Mouse (Mus musculus): ENCODE data around the gene Trak1. TPM values are rescaled to one million over a fixed set of nuclear protein-coding genes. Genes with fewer than 3 reads are reported as not detected.

Gene Trak1
- total and polyA plus RNA-seq, 3 experiments = 8.2 to 28.6 (median 18.1) TPM

GRCm38 (mm10) chr9:121302543-121302942 lies 5.2 kb downstream of the Trak1 start:
- Histone ChIP-seq H3K27ac (ENCODE audit: insufficient read depth, low read depth) (no peak overlapping the region), H3K79me2 (replicated peaks; ENCODE audit: control insufficient read depth, extremely low read depth, insufficient read depth, poor library complexity, severe bottlenecking) (peaks cover 59% of the 10 kb centered on the region), H3K36me3 (replicated peaks in 1 of 2; ENCODE audit: control insufficient read depth in 1 of 2, insufficient read depth in 1 of 2, low read length in 1 of 2) (peaks cover 0 to 39% of the 10 kb centered on the region in 2 experiments), H3K27me3 (replicated peaks) (no peaks in the 10 kb centered on the region), H3K4me3 (replicated peaks in 1 of 3; ENCODE audit: low read depth in 2 of 3, low read length in 2 of 3, poor library complexity in 1 of 3) (no peak overlapping the region), H3K9ac (ENCODE audit: insufficient read depth, low read depth) (no peak overlapping the region), H3K4me2 (ENCODE audit: insufficient read depth, low read depth, poor library complexity, severe bottlenecking) (no peak overlapping the region), H3K4me1 (ENCODE audit: control insufficient read depth in 1 of 2, insufficient read depth in 2 of 2) (peaks cover 20 to 67% of the 10 kb centered on the region in 2 experiments), H3K9me3 (replicated peaks; ENCODE audit: low read length) (no peaks in the 10 kb centered on the region)
- in situ Hi-C loops (cut with MboI; ENCODE audit: low pct_ligation_motif_present, low pct_unique_long_range_greater_than_20kb, low sequenced_read_pairs) = loop anchor here (5.0 kb wide), 1 partner anchor 50 kb away; no protein-coding TSS in a partner anchor
- DNase-seq (ENCODE audit: extremely low read depth) = peak; percentile 70
- dilution Hi-C loops (cut with MboI; ENCODE audit: extremely low pct_ligation_motif_present, extremely low pct_unique_long_range_greater_than_20kb, low sequenced_read_pairs) = no loop called here
- TF ChIP-seq ETS1 (conservative IDR thresholded peaks at IDR 0.05; ENCODE audit: low read depth, low read length) (no peak), MEF2A (IDR thresholded peaks at IDR 0.05; ENCODE audit: borderline replicate concordance, low read depth, low read length) (no peak), CTCF (conservative IDR thresholded peaks at IDR 0.05 in 1 of 2, IDR thresholded peaks at IDR 0.05 in 1 of 2; ENCODE audit: low read depth in 2 of 2, low read length in 2 of 2) (peak; percentile 51 to 70), CHD1 (IDR thresholded peaks at IDR 0.05; ENCODE audit: low read depth, low read length) (no peak), SMC3 (IDR thresholded peaks at IDR 0.05; ENCODE audit: low read depth, low read length) (peak; percentile 23), RCOR1 (conservative IDR thresholded peaks at IDR 0.05; ENCODE audit: low read depth, low read length) (no peak), RAD21 (IDR thresholded peaks at IDR 0.05; ENCODE audit: low read depth, low read length) (peak; percentile 35), TBP (conservative IDR thresholded peaks at IDR 0.05; ENCODE audit: low read depth, low read length) (no peak)

- Histone ChIP-seq H3K4me1 (ENCODE audit: control insufficient read depth in 1 of 2, insufficient read depth in 2 of 2) (peaks cover 20 to 69% of the 10 kb centered on the region in 2 experiments), H3K9ac (ENCODE audit: insufficient read depth, low read depth) (no peak overlapping the region), H3K4me2 (ENCODE audit: insufficient read depth, low read depth, poor library complexity, severe bottlenecking) (no peak overlapping the region), H3K9me3 (replicated peaks; ENCODE audit: low read length) (no peaks in the 10 kb centered on the region), H3K79me2 (replicated peaks; ENCODE audit: control insufficient read depth, extremely low read depth, insufficient read depth, poor library complexity, severe bottlenecking) (peaks cover 57% of the 10 kb centered on the region), H3K27me3 (replicated peaks) (no peaks in the 10 kb centered on the region), H3K27ac (ENCODE audit: insufficient read depth, low read depth) (peak overlapping the region; percentile 65; the same call in 1 of the 2 replicates), H3K36me3 (replicated peaks in 1 of 2; ENCODE audit: control insufficient read depth in 1 of 2, insufficient read depth in 1 of 2, low read length in 1 of 2) (peaks cover 0 to 40% of the 10 kb centered on the region in 2 experiments), H3K4me3 (replicated peaks in 1 of 3; ENCODE audit: low read depth in 2 of 3, low read length in 2 of 3, poor library complexity in 1 of 3) (no peak overlapping the region)
- in situ Hi-C loops (cut with MboI; ENCODE audit: low pct_ligation_motif_present, low pct_unique_long_range_greater_than_20kb, low sequenced_read_pairs) = loop anchor here (5.0 kb wide), 1 partner anchor 49 kb away; no protein-coding TSS in a partner anchor
- TF ChIP-seq HCFC1 (IDR thresholded peaks at IDR 0.05; ENCODE audit: low read depth, low read length) (no peak), USF1 (IDR thresholded peaks at IDR 0.05; ENCODE audit: low read depth, low read length) (no peak)
- no peak for DNase-seq (ENCODE audit: extremely low read depth)
- dilution Hi-C loops (cut with MboI; ENCODE audit: extremely low pct_ligation_motif_present, extremely low pct_unique_long_range_greater_than_20kb, low sequenced_read_pairs) = no loop called here
Measured at GRCm38 (mm10) chr9:121303086-121303485, 5.8 kb downstream of the Trak1 start.

- Histone ChIP-seq H3K9me3 (replicated peaks; ENCODE audit: low read length) (no peaks in the 10 kb centered on the region), H3K36me3 (replicated peaks in 1 of 2; ENCODE audit: control insufficient read depth in 1 of 2, insufficient read depth in 1 of 2, low read length in 1 of 2) (peaks cover 0 to 44% of the 10 kb centered on the region in 2 experiments), H3K4me3 (replicated peaks in 1 of 3; ENCODE audit: low read depth in 2 of 3, low read length in 2 of 3, poor library complexity in 1 of 3) (peak overlapping the region in 1 of 3 experiments; percentile 9), H3K27me3 (replicated peaks) (no peaks in the 10 kb centered on the region), H3K9ac (ENCODE audit: insufficient read depth, low read depth) (no peak overlapping the region), H3K27ac (ENCODE audit: insufficient read depth, low read depth) (peak overlapping the region; percentile 65), H3K79me2 (replicated peaks; ENCODE audit: control insufficient read depth, extremely low read depth, insufficient read depth, poor library complexity, severe bottlenecking) (peaks cover 57% of the 10 kb centered on the region), H3K4me1 (ENCODE audit: control insufficient read depth in 1 of 2, insufficient read depth in 2 of 2) (peaks cover 20 to 74% of the 10 kb centered on the region in 2 experiments), H3K4me2 (ENCODE audit: insufficient read depth, low read depth, poor library complexity, severe bottlenecking) (no peak overlapping the region)
- TF ChIP-seq MAZ (IDR thresholded peaks at IDR 0.05; ENCODE audit: low read depth, low read length) = 0 out of 2 replicates have a peak, but pooled peaks have one; percentile 23
- no peak for TF ChIP-seq TCF12 (IDR thresholded peaks at IDR 0.05; ENCODE audit: low read depth, low read length)
- DNase-seq (ENCODE audit: extremely low read depth) = no peak
- in situ Hi-C loops (cut with MboI; ENCODE audit: low pct_ligation_motif_present, low pct_unique_long_range_greater_than_20kb, low sequenced_read_pairs) = loop anchor here (5.0 kb wide), 1 partner anchor 49 kb away; no protein-coding TSS in a partner anchor
- dilution Hi-C loops (cut with MboI; ENCODE audit: extremely low pct_ligation_motif_present, extremely low pct_unique_long_range_greater_than_20kb, low sequenced_read_pairs) = no loop called here
Measured at GRCm38 (mm10) chr9:121303748-121304147, 6.4 kb downstream of the Trak1 start.
